Mouse (Mus musculus) liver, embryonic 16.5 days (tissue): ENCODE data around the gene 4933402J07Rik. TPM values are rescaled to one million over a fixed set of nuclear protein-coding genes. Genes with fewer than 3 reads are reported as not detected.

Experiments
- polyA plus RNA-seq: library from polyadenylated mRNA; unstranded; fragments of >200 nt; fragmentation: Nextera tagmentation; extraction: Ambion mirVana; gene quantifications from 2 replicates; pipeline ENCODE4 v1.2.1, GENCODE M21; 2015

Gene 4933402J07Rik
- polyA plus RNA-seq, 1 experiment from 2014 or later = not detected

Other genes starting within 250 kb of the 4933402J07Rik start
- not detected in 2 replicates for gene Cbln1, start 91.2 kb upstream of the 4933402J07Rik start, polyA plus RNA-seq